Mouse (Mus musculus): Measurements from ENCODE around the gene Bloc1s3.
"Not testable (repeated sequence)": the region's sequence is repeated elsewhere in the genome, so short reads cannot be mapped to it uniquely, and the experiment has no call there.

The Bloc1s3 gene

GRCm38 (mm10) chr7:19517652-19518365 lies 9.6 kb upstream of the Bloc1s3 start, which contains the start of gene Nkpd1:
Gene Nkpd1 (plus strand): TSS chr7:19517838.
- peak; percentile 51 to 68 for DNase-seq

GRCm38 (mm10) chr7:19512353-19512752 lies 4.2 kb upstream of the Bloc1s3 start:
- no peak for DNase-seq

GRCm38 (mm10) chr7:19511934-19512333 lies 3.8 kb upstream of the Bloc1s3 start:
- DNase-seq, result not testable (repeated sequence)

DNA sequence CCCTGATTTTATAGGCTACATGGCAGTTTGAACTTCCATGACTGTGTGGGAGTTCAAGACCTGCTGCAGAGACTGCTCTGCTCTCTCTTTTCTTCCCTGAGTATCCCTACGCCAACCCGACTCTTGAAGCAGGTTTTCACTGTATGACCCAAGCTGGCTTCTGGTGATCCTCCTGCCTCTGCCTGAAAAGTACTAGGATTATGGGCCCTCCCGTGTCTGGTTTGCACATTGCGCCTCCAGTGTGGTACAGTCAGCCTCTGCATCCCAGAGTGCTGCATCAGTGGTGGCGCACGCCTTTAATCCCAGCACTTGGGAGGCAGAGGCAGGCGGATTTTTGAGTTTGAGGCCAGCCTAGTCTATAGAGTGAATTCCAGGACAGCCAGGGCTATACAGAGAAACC lies 1.6 kb upstream of the Bloc1s3 start:
- DNase-seq, result no peak

- no peak for DNase-seq
Observed at GRCm38 (mm10) chr7:19508924-19509568, 879 bp upstream of the Bloc1s3 start.

GRCm38 (mm10) chr7:19507612-19507981 lies 570 bp downstream of the Bloc1s3 start:
- DNase-seq, result no peak

DNA sequence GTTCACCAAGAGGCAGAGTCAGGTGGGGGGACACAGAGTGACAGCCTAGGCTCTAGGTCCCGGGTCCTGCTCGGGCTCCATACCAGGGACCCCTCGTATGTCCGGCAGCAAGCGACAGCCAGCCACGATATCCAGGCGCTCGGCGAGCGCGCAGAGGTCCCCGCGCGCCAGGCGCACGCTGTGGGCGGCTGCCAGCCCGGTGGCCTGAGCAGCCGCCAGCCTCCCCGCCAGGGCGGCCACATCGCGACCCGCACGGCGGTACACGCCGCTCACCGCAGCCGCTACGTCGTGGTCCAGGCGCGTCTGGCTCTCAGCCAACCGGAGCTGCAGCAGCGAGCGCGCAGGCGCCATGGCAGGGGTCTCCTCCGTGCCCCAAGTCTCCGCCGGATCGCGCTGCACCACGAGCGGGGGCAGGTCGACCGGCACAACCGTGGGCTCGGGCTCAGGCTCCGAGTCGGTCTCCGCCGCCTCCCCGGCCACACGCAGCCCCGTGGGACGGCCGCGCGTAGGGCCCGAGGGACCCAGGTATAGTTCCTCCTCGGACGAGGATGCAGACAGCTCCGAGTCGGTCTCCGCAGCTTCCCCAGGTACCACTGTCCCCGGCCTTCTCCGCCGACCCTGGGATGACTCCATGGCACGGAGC lies 1.1 kb downstream of the Bloc1s3 start:
- DNase-seq, result peak; percentile 65 to 76

GRCm38 (mm10) chr7:19506326-19506725 lies 1.8 kb downstream of the Bloc1s3 start:
- no peak for DNase-seq

- peak; percentile 80 to 82 for DNase-seq
Observed at GRCm38 (mm10) chr7:19503481-19504068, 4.6 kb downstream of the Bloc1s3 start.

GRCm38 (mm10) chr7:19501658-19502057 lies 6.5 kb downstream of the Bloc1s3 start:
- DNase-seq, result no peak

DNA sequence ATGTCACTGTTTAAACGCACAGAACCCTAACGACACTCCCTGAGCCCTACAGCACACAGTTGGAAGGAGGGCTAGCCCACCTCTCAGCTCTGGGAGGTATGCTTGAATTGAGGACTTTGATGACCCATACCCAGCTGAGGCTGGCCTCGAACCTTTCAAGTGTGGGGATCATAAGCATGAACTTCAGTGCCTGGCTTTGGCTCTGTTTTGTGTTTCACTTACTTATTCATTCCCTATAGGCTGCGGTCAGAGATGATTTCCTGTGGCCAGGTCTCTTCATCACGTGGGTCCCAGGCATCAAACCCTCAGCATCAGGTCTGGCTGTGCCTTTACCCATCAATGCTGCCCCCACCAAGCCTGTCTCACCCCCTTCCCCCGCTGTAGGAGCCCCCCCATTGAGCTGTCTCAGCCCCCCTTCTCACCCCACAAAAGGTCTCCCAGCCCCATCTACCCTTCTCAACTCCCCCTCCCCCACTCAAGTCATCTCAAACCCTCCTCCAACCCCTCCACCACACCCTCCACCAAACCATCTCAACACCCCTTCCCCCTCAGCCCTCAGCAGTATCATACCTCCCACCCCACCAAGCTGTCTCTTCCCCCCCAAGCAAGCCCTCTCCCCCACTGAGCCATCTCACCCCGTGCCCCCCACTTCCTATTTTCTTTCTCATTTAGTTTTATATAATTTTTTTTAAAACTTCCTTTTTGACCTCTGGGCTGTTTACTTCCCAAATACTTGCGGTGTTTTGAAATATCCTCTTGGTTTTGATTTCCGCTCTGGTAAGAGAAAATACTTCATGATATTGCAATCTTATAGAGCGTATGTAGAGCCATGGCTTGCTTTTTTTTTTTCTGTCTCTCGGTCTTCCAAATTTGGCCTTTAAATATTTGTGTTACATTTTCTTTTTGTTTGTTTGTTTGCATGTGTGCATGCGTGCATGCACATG lies 7.5 kb downstream of the Bloc1s3 start:
- no peak for DNase-seq

- DNase-seq, result no peak
Observed at GRCm38 (mm10) chr7:19498326-19498725, 9.8 kb downstream of the Bloc1s3 start.

DNA sequence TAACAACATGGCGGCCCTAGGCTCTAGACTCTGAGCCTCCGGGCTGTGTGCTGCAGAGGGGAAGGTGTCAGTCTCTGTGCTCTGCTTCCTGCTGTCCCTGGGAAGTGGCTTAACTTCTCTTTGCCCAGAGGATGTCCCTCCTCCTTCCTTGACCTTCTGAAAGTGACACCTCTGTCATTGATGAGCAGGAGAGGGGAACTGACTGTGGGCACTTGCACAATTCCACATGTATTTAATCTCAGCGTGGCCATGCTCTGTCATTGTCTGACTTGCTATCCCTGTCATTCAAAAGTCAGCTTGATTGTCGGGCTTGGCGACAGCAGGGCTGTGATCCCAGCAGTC lies 12.0 kb downstream of the Bloc1s3 start:
- DNase-seq, result no peak

DNA sequence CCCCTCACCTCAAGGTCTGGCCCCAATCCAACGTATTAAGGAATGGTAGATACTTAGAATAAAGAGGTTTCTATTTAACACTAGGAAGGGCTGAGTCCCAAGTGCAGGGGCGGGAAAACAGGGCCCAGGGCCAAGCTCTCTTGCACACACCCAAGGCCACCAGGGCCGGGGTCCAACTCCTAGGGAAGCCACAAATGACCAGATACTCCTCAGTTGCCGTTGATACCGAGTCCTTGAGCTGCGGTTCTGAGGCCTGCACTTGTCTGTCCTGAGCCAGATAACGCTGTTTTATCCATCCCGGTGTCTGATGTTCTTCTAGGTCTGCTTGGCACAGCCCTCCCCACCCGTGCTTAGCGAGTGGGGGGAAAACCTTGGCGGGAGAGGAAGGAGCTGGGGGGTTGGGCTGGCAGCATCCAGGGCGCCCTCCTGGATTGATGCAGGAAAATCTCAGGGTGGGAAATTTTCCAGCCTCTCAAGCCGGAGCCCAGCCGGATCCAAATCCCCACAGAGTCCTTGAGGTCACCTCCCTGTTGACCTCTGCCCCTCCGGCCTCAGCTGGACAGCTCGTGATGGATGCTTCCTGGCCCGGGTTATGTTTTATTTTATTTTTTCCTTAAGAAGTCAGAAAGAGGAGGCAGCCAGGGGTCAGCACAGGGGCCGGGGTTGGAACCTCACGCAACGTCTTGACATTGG lies 12.5 kb downstream of the Bloc1s3 start:
- DNase-seq, result no peak

DNA sequence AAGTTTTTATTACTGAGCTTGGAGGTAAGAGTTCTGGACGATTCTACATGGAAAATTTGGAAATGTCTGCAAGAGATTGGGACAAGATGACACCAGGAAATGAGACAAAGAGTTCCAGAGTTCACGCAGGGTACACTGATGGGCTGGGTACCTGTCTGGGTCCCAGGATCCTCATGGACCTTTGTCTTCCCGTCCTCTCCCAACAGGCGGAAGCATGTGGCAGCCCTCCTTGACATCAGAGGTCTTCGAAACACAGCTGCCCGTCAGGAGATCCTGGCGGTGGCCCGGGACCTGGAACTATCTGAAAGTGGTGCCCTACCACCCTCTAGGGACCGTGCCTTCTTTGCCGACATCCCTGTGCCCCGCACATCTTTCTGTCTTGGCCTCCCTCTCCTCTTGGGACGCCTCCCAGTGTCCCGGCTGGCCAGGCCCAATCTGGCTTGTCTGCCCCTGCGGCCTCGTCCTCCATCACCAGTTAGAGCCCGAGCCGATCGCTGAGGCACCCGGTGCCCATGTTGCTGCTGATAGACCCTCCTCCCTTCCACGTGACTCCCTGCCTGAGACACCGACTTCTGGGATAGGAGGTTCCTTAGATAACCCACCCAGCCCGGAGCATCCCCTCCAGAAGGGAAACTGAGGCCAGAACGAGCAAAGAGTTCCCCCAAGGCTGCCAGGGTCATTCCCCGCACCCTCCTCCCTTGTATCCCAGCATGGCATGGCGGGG lies 13.3 kb downstream of the Bloc1s3 start:
- DNase-seq, result no peak

- peak; percentile 23 to 50 for DNase-seq
Observed at GRCm38 (mm10) chr7:19491731-19492130, 16.4 kb downstream of the Bloc1s3 start.

DNA sequence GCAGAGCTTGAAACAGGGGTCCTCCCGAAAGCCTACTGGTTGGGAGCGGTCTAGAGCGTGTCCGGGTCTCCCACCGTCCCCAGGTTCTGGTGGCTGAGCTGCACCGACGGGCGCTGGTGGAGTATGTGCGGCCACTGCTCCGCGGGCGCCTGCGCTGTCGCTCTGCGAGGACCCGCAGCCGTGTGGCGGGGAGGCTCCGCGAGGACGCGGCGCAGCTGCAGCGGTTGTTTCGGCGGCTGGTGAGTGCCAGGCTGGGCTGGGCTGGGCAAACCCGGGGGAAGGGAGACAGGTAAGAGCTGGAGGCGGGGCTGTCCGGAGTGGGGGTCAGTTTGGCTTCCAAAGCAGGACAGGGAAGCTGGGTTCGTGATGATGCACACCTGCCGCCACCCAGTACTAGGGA lies 18.6 kb downstream of the Bloc1s3 start:
- DNase-seq, result no peak

DNA sequence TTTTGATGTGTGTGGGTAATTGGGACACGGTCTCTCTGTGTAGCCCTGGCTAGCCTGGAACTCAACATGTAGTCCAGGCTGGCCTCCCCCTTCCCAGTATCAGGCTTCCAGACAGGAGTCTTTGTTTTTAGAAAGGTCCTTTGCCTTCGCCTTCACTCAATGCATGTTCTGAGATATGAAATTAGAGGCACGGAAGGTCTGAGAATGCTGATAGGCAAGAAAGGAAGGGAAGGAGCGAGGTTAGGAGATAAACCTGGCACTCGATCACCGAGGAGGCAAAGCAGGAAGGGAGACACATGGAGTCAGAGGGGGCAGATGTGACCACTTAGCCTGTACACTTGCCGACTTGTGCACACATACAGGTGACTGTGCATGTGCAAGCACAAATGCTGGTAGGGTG lies 21.6 kb downstream of the Bloc1s3 start:
- DNase-seq, result no peak

DNA sequence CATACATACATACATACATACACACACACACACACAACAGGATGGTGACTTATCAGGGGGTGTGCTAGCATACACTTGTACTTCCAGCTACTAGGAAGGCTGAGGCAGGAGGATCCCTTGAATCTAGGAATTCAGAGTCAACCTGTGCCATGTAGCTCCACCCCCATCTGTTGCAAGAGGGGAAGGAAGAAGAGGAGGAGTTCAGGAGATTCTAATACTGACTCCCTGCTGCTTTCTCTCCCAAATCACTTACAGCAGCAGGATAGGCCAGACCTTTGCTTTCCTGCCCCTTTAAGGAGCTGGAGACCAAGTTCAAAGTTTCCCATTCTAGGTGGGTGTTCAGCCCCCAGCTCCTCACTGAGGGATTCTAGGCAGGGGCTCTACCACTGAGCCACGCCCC lies 22.7 kb downstream of the Bloc1s3 start:
- no peak for DNase-seq

DNA sequence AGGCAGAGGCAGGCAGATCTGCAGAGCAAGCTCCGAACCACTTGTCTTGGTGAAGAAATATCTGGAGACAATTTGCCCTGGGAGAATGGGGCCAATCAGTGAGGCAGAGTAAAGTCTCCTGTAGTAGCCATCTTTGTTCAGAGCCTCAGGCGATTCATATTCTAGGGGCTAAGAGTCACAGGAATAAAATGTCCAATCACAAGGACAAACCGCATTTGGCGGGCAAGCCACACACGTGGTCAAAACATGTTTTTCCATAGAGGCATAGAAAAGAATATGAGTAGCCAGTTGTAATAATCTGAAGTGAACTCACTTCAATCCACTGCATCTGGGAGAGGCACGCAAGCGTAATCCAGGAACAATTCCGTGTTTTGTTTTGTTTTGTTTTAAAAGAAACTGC lies 24.9 kb downstream of the Bloc1s3 start:
- no peak for DNase-seq
